Mouse (Mus musculus) fibroblast of lung, adult 2 months (primary cell): ENCODE data around the gene Smap2.

Experiments
- DNase-seq: peaks from one replicate; pipeline ENCODE4 v3.0.0-alpha.2; 2011; ENCODE audit warnings: low read depth

The Smap2 gene

GRCm38 (mm10) chr4:121020040-121020790, 3.2 kb upstream of the Smap2 start:
- peak; percentile 25 for DNase-seq

- DNase-seq, result no peak
Observed at GRCm38 (mm10) chr4:121018250-121018649, 1.2 kb upstream of the Smap2 start.

DNA sequence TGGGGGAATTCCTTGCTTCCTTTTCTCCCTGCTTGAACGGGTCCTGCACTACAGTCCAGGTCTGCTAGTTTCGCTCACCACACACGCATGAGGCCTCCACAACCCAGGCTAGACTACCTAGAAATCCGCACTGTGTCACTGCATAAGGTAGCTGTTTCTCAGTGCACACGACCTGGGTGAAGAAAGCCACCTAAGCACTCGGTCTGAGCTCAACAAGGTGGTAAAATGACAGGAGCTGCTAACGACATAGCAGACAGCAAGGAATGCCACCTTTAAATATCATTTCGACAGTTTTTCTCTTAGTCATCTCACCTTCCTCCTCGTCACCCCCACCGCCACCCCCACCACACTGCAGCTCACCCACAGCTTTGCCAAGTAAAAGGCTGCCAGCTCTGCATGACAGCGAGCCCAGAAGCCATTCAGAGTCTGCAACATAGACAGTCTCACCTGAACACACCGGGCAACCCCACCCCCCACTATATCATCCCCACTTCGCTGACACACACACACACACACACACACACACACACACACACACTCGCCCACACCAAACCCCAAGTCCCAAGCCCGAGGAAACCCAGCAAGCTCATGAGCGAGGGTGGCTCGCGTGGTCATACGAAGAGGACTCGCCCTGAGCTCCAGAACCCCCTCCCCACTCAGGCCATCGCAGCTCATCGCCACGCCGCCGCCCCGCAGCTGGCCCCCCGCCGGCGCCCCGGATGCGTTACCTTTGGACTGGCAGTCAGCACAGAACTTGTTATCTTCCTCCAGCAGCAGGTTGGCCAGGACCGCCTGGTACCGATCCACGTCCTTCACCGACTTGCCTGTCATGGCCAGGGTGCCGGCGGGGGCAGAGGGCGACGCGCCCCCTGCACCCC, 787 bp downstream of the Smap2 start:
- no peak for DNase-seq

GRCm38 (mm10) chr4:121015268-121015659, 1.8 kb downstream of the Smap2 start:
- DNase-seq, result no peak

DNA sequence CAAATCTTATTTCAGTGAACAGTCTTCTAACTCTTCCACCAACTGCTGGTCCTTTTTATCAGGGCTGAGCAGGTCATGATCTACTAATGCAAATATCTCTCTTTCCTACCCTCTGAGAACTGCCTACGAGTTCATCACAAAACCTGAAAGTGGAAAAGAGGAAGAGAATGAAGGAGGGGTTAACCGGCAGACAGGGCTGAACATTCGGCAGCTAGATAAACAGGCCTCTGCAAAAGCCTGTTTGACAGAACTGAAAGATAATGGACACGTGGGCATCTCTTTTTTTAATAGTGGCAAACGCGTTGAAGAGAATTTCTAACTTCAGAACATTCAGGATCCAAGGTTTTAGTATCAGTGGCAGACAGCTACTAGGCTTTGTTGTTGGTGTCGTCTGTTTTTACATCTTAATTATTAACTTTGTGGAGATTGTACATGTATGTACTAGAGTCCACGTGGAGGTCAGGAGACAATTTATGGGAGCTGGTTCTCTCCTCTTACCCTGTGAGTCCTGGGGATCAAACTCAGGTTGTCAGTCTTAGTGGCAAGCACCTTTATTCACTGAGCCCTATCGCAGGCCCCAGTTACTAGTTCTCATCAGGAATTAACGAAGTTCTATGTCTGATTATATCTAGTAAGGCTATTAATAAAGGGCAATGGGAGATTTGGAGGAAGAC, 2.3 kb downstream of the Smap2 start:
- no peak for DNase-seq

GRCm38 (mm10) chr4:121010770-121011549, 6.1 kb downstream of the Smap2 start:
- no peak for DNase-seq

DNA sequence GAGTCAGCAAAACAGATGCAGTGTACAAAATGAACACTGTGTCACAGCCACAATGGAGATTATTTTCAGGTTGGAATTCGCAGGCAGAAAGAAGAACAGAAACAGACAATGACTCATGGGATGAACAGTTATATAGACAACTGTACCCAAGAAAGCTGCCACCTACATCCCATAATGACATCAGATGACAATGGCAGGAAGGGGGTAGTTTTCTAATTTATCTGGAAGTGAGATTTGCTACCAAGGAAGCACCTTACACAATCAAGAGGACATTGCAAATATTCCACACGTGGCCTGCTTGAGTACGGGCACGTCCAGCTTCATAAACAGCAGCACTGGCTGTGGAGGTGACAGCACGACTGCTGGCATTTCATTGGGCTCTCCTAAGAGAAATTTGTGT, 7.9 kb downstream of the Smap2 start:
- DNase-seq, result no peak

DNA sequence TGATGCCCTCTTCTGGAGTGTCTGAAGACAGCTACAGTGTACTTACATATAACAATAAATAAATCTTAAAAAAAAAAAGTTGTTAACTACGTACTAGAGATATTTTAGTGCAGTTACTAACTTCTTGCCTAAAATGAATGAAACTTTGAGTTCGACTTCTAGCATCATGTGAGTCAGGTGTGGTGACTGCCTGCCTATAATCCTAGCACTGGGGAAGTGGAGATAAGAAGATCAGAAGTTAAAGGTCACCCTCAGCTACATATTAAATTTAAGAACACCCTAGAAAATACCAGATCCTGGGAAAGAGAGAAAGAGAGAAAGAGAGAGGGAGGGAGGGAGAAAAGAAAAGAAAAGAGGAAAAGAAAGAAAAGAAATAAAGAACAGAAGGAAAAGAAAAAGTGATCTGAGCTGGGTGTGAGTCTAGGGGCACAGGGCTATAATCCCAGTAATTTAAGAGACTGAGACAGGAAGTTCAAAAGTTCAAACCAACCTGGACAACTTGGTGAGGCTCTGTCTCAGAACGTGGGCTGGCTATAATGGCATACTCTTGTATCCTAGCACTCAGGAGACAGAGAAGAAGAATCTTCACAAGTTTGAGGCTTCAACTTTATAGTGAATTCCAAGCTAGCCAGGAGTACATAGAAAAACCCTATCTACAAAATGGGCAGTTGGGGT, 8.8 kb downstream of the Smap2 start:
- no peak for DNase-seq

- DNase-seq, result no peak
Observed at GRCm38 (mm10) chr4:121007006-121007405, 10.0 kb downstream of the Smap2 start.

- DNase-seq, result no peak
Observed at GRCm38 (mm10) chr4:121004679-121005078, 12.4 kb downstream of the Smap2 start.

DNA sequence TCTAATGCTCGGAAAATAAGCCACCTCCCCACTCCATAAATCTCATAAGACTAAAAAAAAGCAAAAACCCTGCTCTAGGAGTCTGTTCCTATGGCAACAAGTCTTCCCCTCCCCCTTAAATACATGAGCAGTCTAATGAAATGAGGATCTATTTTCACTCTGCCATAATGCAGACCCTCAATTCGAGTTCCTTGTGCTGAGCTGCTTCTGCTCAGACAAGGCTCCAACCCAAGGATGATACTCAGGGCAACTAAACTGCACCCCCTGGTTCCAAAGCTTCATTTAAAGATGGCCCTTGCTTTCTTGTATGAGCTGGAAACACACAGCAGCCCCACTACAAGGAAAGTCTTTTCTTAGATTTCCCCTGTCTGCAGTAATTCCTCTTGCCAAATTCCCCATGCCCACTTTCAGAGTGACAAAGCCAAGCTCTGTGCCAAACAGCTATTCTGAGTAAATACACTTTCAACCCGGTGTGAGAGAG, 13.4 kb downstream of the Smap2 start:
- no peak for DNase-seq

- no peak for DNase-seq
Observed at GRCm38 (mm10) chr4:121002400-121003171, 14.5 kb downstream of the Smap2 start.

DNA sequence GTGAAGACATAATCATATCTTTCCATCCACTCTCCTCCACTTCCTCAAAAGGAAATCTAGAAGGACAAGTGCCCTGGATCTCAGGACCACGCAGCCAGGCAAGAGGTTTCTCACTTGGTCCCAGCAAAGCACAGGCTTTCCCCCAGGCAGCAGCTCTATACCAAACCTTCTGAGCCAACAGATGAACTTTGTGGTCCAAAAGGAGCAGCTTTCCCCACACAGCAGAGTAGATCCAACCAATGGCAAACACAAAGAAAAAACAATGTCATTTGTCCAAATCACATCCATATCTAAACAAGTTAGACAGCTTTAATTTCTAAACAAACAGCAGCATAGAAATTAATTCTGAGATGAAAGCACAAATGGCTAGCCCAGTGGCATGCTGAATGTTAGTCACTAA, 15.4 kb downstream of the Smap2 start:
- no peak for DNase-seq

DNA sequence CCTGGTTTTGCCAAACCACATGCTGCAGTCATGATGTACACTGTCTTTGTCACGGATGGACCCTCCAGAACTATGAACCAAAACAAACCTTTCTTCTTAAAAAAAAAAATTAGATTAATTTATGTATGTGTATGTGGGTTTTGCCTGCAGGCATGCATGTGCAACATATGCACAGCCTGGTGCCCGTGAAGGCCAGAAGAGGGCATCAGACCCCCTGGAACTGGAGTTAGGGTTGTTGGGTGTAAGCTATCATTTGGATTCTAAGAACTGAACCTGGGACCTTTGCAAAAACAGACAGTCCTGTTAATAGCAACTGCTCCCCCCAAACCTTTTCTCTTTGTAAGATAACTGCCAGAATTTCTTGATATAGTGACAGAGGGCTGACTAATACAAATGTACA, 16.0 kb downstream of the Smap2 start:
- no peak for DNase-seq

- DNase-seq, result no peak
Observed at GRCm38 (mm10) chr4:120995911-120996310, 21.1 kb downstream of the Smap2 start.

DNA sequence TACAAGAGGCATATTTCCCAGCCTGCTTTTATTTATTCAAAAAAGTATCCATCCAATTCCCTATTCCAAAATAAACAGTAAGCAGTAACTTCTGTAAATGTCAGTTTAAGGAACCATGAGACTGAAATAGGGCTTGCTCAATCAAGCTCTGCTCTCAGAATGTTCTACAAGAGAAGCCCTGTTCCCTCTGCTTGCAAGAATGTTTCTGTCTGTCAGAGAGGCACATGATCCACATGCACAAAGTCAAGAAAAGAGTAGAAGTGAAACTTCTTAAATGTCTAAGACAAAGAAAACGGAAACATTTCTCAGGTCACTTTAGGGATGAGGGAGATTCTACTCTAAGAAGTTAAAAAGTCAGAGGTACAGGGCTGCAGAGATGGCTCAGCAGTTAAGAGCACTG, 24.0 kb downstream of the Smap2 start:
- peak; percentile 46 for DNase-seq

GRCm38 (mm10) chr4:120992284-120992683, 24.8 kb downstream of the Smap2 start:
- DNase-seq, result no peak

- no peak for DNase-seq
Observed at GRCm38 (mm10) chr4:120987319-120987718, 29.7 kb downstream of the Smap2 start.

- DNase-seq, result no peak
Observed at GRCm38 (mm10) chr4:120986446-120986845, 30.6 kb downstream of the Smap2 start.

DNA sequence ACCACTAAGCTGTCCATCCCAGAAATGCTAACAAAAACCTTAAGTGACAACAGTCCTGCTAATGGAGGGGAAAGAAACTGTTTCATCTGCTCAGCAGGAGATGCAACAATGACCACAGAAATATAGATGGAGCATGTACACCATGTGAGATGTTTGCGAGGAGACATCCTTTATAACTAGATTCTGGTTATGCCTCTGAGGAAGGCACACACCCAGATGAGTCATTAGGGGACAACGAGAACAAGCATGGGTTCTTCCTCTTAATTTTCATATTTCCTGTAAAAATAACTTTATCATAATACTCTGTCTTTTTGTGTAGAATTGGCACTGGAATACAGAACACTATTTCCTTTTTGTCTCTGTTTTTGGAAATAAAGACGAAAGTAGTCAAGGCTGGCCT, 38.8 kb downstream of the Smap2 start:
- no peak for DNase-seq

GRCm38 (mm10) chr4:120975428-120975734, 41.7 kb downstream of the Smap2 start:
- DNase-seq, result peak; percentile 59
